Mouse (Mus musculus) right cerebral cortex, adult 2 months (tissue): ENCODE data around the gene Nup35.
A peak's percentile ranks its signal among the peaks of the same experiment; 100 is the strongest.

Experiments used
- DNase-seq, 2 experiments: peaks; one replicate each; pipeline ENCODE4 v3.0.0; 2021 to 2022; ENCODE audit warnings: low spot score in 2 of 2

The Nup35 gene

GRCm38 (mm10) chr2:80616854-80617737 is at the start of gene Nup35, which contains the start of gene Dusp19:
Gene Nup35, plus strand, starts transcription at chr2:80617236.
Gene Dusp19, plus strand, starts transcription at chr2:80617045.
- peak; percentile 98 for DNase-seq

GRCm38 (mm10) chr2:80567411-80567810 is 49.6 kb upstream of the Nup35 start:
- DNase-seq: no peak

- DNase-seq: no peak
Observed at GRCm38 (mm10) chr2:80570656-80571055, 46.4 kb upstream of the Nup35 start.

- DNase-seq: no peak
Observed at GRCm38 (mm10) chr2:80577286-80577685, 39.8 kb upstream of the Nup35 start.

- no peak for DNase-seq
Observed at GRCm38 (mm10) chr2:80579253-80579891, 37.7 kb upstream of the Nup35 start.

GRCm38 (mm10) chr2:80580311-80580961 is 36.6 kb upstream of the Nup35 start:
- DNase-seq: peak; percentile 49 to 54

GRCm38 (mm10) chr2:80581043-80581711 is 35.9 kb upstream of the Nup35 start, which contains the start of gene Nckap1:
Gene Nckap1, minus strand, starts transcription at chr2:80581380.
- DNase-seq: peak; percentile 77 to 83

- no peak for DNase-seq
Observed at GRCm38 (mm10) chr2:80582356-80582755, 34.7 kb upstream of the Nup35 start.

GRCm38 (mm10) chr2:80594215-80594918 is 22.7 kb upstream of the Nup35 start:
- no peak for DNase-seq

GRCm38 (mm10) chr2:80596960-80597359 is 20.1 kb upstream of the Nup35 start:
- DNase-seq: peak; percentile 48 to 56

GRCm38 (mm10) chr2:80599850-80600249 is 17.2 kb upstream of the Nup35 start:
- no peak for DNase-seq

- no peak for DNase-seq
Observed at GRCm38 (mm10) chr2:80600611-80601010, 16.4 kb upstream of the Nup35 start.

GRCm38 (mm10) chr2:80602756-80603155 is 14.3 kb upstream of the Nup35 start:
- DNase-seq: no peak

- DNase-seq: no peak
Observed at GRCm38 (mm10) chr2:80603771-80604426, 13.1 kb upstream of the Nup35 start.

GRCm38 (mm10) chr2:80612286-80612685 is 4.8 kb upstream of the Nup35 start:
- no peak for DNase-seq

GRCm38 (mm10) chr2:80612796-80613195 is 4.2 kb upstream of the Nup35 start:
- DNase-seq: no peak

GRCm38 (mm10) chr2:80618991-80619390 is 2.0 kb downstream of the Nup35 start:
- DNase-seq: no peak

GRCm38 (mm10) chr2:80621921-80622320 is 4.9 kb downstream of the Nup35 start:
- no peak for DNase-seq

GRCm38 (mm10) chr2:80624523-80624922 is 7.5 kb downstream of the Nup35 start:
- no peak for DNase-seq

GRCm38 (mm10) chr2:80632336-80633026 is 15.4 kb downstream of the Nup35 start:
- peak; percentile 33 to 56 for DNase-seq
